Mouse (Mus musculus) MEL (cell line): ENCODE measurements around the gene Lactbl1. TPM values are rescaled to one million over a fixed set of nuclear protein-coding genes. Genes with fewer than 3 reads are reported as not detected.
A peak's percentile ranks its signal among the peaks of the same experiment; 100 is the strongest.

ENCODE experiments used
- DNase-seq: peaks from one replicate; pipeline ENCODE4 v3.0.0; 2011; ENCODE audit warnings: low read depth, low spot score
- H3K27ac ChIP-seq: 2 replicates; pipeline ENCODE4 v1.5.1; 2012; ENCODE audit warnings: low read depth, mild to moderate bottlenecking, control low read depth, low read length, moderate library complexity; ENCODE audit not compliant: control insufficient read depth
- H3K27me3 ChIP-seq, 2 experiments: fragments of 150-350 bp in 1 of 2; sonication (generic) in 1 of 2; 2 replicates each; pipeline ENCODE4 v1.6.1; 2012; ENCODE audit warnings: low read length in 2 of 2, mild to moderate bottlenecking in 2 of 2, improper control_type of control experiment in 1 of 2, moderate library complexity in 1 of 2; ENCODE audit not compliant: insufficient read depth in 2 of 2, control insufficient read depth in 1 of 2
- H3K36me3 ChIP-seq, 2 experiments: 2 replicates each; pipeline ENCODE4 v1.6.1; 2012 to 2014; ENCODE audit warnings: low read length in 2 of 2, improper control_type of control experiment in 1 of 2, inconsistent platforms in 1 of 2, mild to moderate bottlenecking in 1 of 2; ENCODE audit not compliant: insufficient read depth in 2 of 2, control insufficient read depth in 1 of 2
- H3K4me1 ChIP-seq, 2 experiments: fragments of 150-350 bp in 1 of 2; sonication (generic) in 1 of 2; 2 replicates each; pipeline ENCODE4 v1.6.1; 2012; ENCODE audit warnings: low read length in 2 of 2, improper control_type of control experiment in 1 of 2, mild to moderate bottlenecking in 1 of 2; ENCODE audit not compliant: insufficient read depth in 2 of 2, control insufficient read depth in 1 of 2
- H3K4me3 ChIP-seq, 2 experiments: fragments of 150-350 bp in 1 of 2; sonication (generic) in 1 of 2; 2 replicates each; pipeline ENCODE4 v1.5.1; 2012; ENCODE audit warnings: low read depth in 2 of 2, low read length in 2 of 2, mild to moderate bottlenecking in 2 of 2, moderate library complexity in 2 of 2, control low read depth in 1 of 2, improper control_type of control experiment in 1 of 2; ENCODE audit not compliant: control insufficient read depth in 1 of 2, insufficient read depth in 1 of 2
- H3K79me2 ChIP-seq: 2 replicates; pipeline ENCODE4 v1.6.1; 2012; ENCODE audit warnings: mild to moderate bottlenecking, low read length, moderate library complexity; ENCODE audit not compliant: control insufficient read depth, poor library complexity, insufficient read depth
- H3K9ac ChIP-seq: 2 replicates; pipeline ENCODE4 v1.6.1; 2012; ENCODE audit warnings: low read depth, mild to moderate bottlenecking, control low read depth, low read length, moderate library complexity; ENCODE audit not compliant: control insufficient read depth, poor library complexity, severe bottlenecking
- H3K9me3 ChIP-seq: fragments of 150-350 bp; sonication (generic); replicated peaks from 2 replicates; pipeline ENCODE4 v1.6.1; 2012; ENCODE audit warnings: mild to moderate bottlenecking, low read length, improper control_type of control experiment, moderate library complexity; ENCODE audit not compliant: insufficient read depth
- BHLHE40 ChIP-seq: IDR thresholded peaks from 2 replicates; pipeline ENCODE4 v1.6.1; 2012; ENCODE audit warnings: low read depth, mild to moderate bottlenecking, inconsistent platforms, low read length, improper control_type of control experiment, borderline replicate concordance
- CHD2 ChIP-seq: IDR thresholded peaks from 2 replicates; pipeline ENCODE4 v1.6.1; 2011; ENCODE audit warnings: low read length, improper control_type of control experiment
- CTCF ChIP-seq, 3 experiments: IDR thresholded peaks in 2 of 3; conservative IDR thresholded peaks in 1 of 3; 2 replicates each; pipeline ENCODE4 v1.5.1; 2011 to 2012; ENCODE audit warnings: low read length in 3 of 3, low read depth in 2 of 3, mild to moderate bottlenecking in 2 of 3, improper control_type of control experiment in 1 of 3, inconsistent platforms in 1 of 3, mixed read lengths in 1 of 3, moderate library complexity in 1 of 3; ENCODE audit not compliant: control insufficient read depth in 1 of 3, insufficient read depth in 1 of 3, poor library complexity in 1 of 3, severe bottlenecking in 1 of 3
- E2F4 ChIP-seq: IDR thresholded peaks from 2 replicates; pipeline ENCODE4 v1.6.1; 2011; ENCODE audit warnings: low read depth, low read length, improper control_type of control experiment, borderline replicate concordance
- ELF1 ChIP-seq: IDR thresholded peaks from 2 replicates; pipeline ENCODE4 v1.6.1; 2014; ENCODE audit warnings: low read depth, mild to moderate bottlenecking, inconsistent platforms, low read length, improper control_type of control experiment, moderate library complexity
- EP300 ChIP-seq, 2 experiments: IDR thresholded peaks; 2 replicates each; pipeline ENCODE4 v1.6.1; 2011; ENCODE audit warnings: improper control_type of control experiment in 2 of 2, low read length in 2 of 2, low read depth in 1 of 2, mild to moderate bottlenecking in 1 of 2
- GABPA ChIP-seq: IDR thresholded peaks from 2 replicates; pipeline ENCODE4 v1.6.1; 2012; ENCODE audit warnings: low read depth, mild to moderate bottlenecking, inconsistent platforms, low read length, improper control_type of control experiment, moderate library complexity
- GATA1 ChIP-seq: IDR thresholded peaks from 2 replicates; pipeline ENCODE4 v1.6.1; 2011; ENCODE audit warnings: low read depth, low read length, improper control_type of control experiment
- HCFC1 ChIP-seq: IDR thresholded peaks from 2 replicates; pipeline ENCODE4 v1.6.1; 2012; ENCODE audit warnings: low read depth, mild to moderate bottlenecking, inconsistent platforms, low read length, improper control_type of control experiment, moderate library complexity
- KAT2A ChIP-seq: conservative IDR thresholded peaks from 2 replicates; pipeline ENCODE4 v1.6.1; 2012; ENCODE audit warnings: low read depth, low read length, improper control_type of control experiment, inconsistent platforms
- MXI1 ChIP-seq: IDR thresholded peaks from 2 replicates; pipeline ENCODE4 v1.6.1; 2011; ENCODE audit warnings: mild to moderate bottlenecking, low read depth, low read length, improper control_type of control experiment
- MYC ChIP-seq: IDR thresholded peaks from 2 replicates; pipeline ENCODE4 v1.6.1; 2011; ENCODE audit warnings: low read depth, mild to moderate bottlenecking, low read length, improper control_type of control experiment, moderate library complexity
- NELFE ChIP-seq: IDR thresholded peaks from 2 replicates; pipeline ENCODE4 v1.6.1; 2011; ENCODE audit warnings: low read depth, low read length, improper control_type of control experiment
- NRF1 ChIP-seq: IDR thresholded peaks from 2 replicates; pipeline ENCODE4 v1.6.1; 2014; ENCODE audit warnings: low read depth, mild to moderate bottlenecking, inconsistent platforms, low read length, improper control_type of control experiment, moderate library complexity; ENCODE audit not compliant: poor library complexity, insufficient read depth, severe bottlenecking
- POLR2A ChIP-seq, 2 experiments: IDR thresholded peaks; 2 replicates each; pipeline ENCODE4 v1.6.1; 2011 to 2012; ENCODE audit warnings: low read length in 2 of 2, mild to moderate bottlenecking in 2 of 2, control low read depth in 1 of 2, improper control_type of control experiment in 1 of 2, low read depth in 1 of 2, moderate library complexity in 1 of 2; ENCODE audit not compliant: control insufficient read depth in 1 of 2, insufficient read depth in 1 of 2, poor library complexity in 1 of 2
- POLR2AphosphoS2 ChIP-seq: IDR thresholded peaks from 2 replicates; pipeline ENCODE4 v1.6.1; 2011; ENCODE audit warnings: low read length, improper control_type of control experiment
- RAD21 ChIP-seq: IDR thresholded peaks from 2 replicates; pipeline ENCODE4 v1.6.1; 2011; ENCODE audit warnings: mild to moderate bottlenecking, low read depth, low read length, improper control_type of control experiment
- SIN3A ChIP-seq: IDR thresholded peaks from 2 replicates; pipeline ENCODE4 v1.6.1; 2012; ENCODE audit warnings: low read length, improper control_type of control experiment, inconsistent platforms
- SMC3 ChIP-seq: IDR thresholded peaks from 2 replicates; pipeline ENCODE4 v1.6.1; 2011; ENCODE audit warnings: low read depth, low read length, improper control_type of control experiment
- TAL1 ChIP-seq: IDR thresholded peaks from 2 replicates; pipeline ENCODE4 v1.6.1; 2012; ENCODE audit warnings: mild to moderate bottlenecking, inconsistent platforms, low read length, moderate library complexity, mixed read lengths
- TBP ChIP-seq: IDR thresholded peaks from 2 replicates; pipeline ENCODE4 v1.8.0; 2011; ENCODE audit warnings: low read depth, low read length, improper control_type of control experiment
- TCF12 ChIP-seq: IDR thresholded peaks from 2 replicates; pipeline ENCODE4 v1.6.1; 2014; ENCODE audit warnings: low read depth, mild to moderate bottlenecking, inconsistent platforms, low read length, improper control_type of control experiment, moderate library complexity
- UBTF ChIP-seq: IDR thresholded peaks from 2 replicates; pipeline ENCODE4 v1.6.1; 2012; ENCODE audit warnings: low read depth, mild to moderate bottlenecking, inconsistent platforms, low read length, improper control_type of control experiment, moderate library complexity, borderline replicate concordance; ENCODE audit not compliant: insufficient read depth
- USF1 ChIP-seq: IDR thresholded peaks from 2 replicates; pipeline ENCODE4 v1.6.1; 2014; ENCODE audit warnings: low read depth, mild to moderate bottlenecking, inconsistent platforms, low read length, improper control_type of control experiment, moderate library complexity
- USF2 ChIP-seq, 2 experiments: IDR thresholded peaks; 2 replicates each; pipeline ENCODE4 v1.6.1; 2011 to 2012; ENCODE audit warnings: improper control_type of control experiment in 2 of 2, low read length in 2 of 2, borderline replicate concordance in 1 of 2, inconsistent platforms in 1 of 2, low read depth in 1 of 2, mild to moderate bottlenecking in 1 of 2; ENCODE audit not compliant: insufficient read depth in 1 of 2
- ZC3H11A ChIP-seq: IDR thresholded peaks from 2 replicates; pipeline ENCODE4 v1.6.1; 2012; ENCODE audit warnings: low read depth, mild to moderate bottlenecking, inconsistent platforms, low read length, improper control_type of control experiment
- ZKSCAN1 ChIP-seq: IDR thresholded peaks from 2 replicates; pipeline ENCODE4 v1.6.1; 2012; ENCODE audit warnings: low read depth, mild to moderate bottlenecking, inconsistent platforms, low read length, improper control_type of control experiment, moderate library complexity
- ZMIZ1 ChIP-seq: IDR thresholded peaks from 2 replicates; pipeline ENCODE4 v1.6.1; 2012; ENCODE audit warnings: low read depth, mild to moderate bottlenecking, inconsistent platforms, low read length, improper control_type of control experiment, moderate library complexity
- polyA plus RNA-seq, 2 experiments: library from polyadenylated mRNA; stranded (reverse) in 1 of 2; unstranded in 1 of 2; fragments of >175 nt in 1 of 2; fragments of >200 nt in 1 of 2; gene quantifications; 2 replicates each; pipeline versions ENCODE4 v1.2.1 to v1.2.4; 2012; ENCODE audit warnings: low replicate concordance in 2 of 2, low read depth in 1 of 2; ENCODE audit not compliant: insufficient read length in 2 of 2, insufficient read depth in 1 of 2, missing spikeins in 1 of 2
- total RNA-seq: library from RNA; depleted of rRNA; stranded (reverse); fragments of 300-350 nt; gene quantifications from 2 replicates; pipeline ENCODE4 v1.2.3, GENCODE M21; 2012

Gene Lactbl1
- total and polyA plus RNA-seq, 3 experiments, result not detected

DNA sequence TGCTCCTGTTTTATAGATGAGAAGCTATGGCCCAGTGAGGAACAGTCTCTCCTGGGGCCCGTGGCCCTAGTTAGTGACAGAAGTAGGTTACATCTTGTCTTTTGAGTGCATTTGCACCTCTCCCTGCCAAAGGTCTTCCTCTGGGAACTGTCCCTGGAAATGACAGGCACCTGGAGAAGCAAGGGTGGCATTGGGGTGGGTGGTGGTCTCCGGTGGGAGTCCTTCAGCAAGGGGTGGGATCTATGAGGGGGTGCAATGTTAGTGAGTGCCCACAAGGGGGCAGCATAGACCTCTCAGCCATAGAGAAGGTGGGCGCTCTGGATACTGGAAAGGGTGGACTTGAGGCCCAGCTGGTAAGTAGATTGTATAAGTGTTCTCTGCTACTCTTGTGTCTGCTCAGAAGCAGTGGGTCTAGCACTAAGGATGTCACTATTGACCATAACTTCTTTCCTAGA is 29.0 kb downstream of the Lactbl1 start:
- H3K4me1 ChIP-seq, result peaks cover 0 to 22% of the 10 kb centered on the region in 2 experiments; a peak in 2 of 4 replicates
- H3K79me2 ChIP-seq, result peaks cover 2% of the 10 kb centered on the region
- H3K27ac ChIP-seq, result peak overlapping the region; percentile 74
- no peaks in the 10 kb centered on the region for H3K27me3 ChIP-seq
- peak; percentile 14; the same call in 1 of the 2 replicates for TF ChIP-seq TAL1
- 0 out of 2 replicates have a peak, but pooled peaks have one; percentile 23 for TF ChIP-seq GATA1
- TF ChIP-seq EP300 (IDR thresholded peaks at IDR 0.05; ENCODE audit: low read depth in 1 of 2, low read length in 2 of 2), result 0 out of 4 replicates have a peak, but pooled peaks of 1 of the 2 experiments have one; percentile 9
- TF ChIP-seq RAD21, result peak; percentile 76
- TF ChIP-seq SIN3A, result peak; percentile 39; the same call in 1 of the 2 replicates
- TF ChIP-seq CTCF (IDR thresholded peaks at IDR 0.05 in 2 of 3, conservative IDR thresholded peaks at IDR 0.05 in 1 of 3; ENCODE audit: control insufficient read depth in 1 of 3, insufficient read depth in 1 of 3, low read depth in 2 of 3, low read length in 3 of 3, poor library complexity in 1 of 3, severe bottlenecking in 1 of 3), result peak; percentile 75 to 86 (median 80)
- TF ChIP-seq UBTF, result no peak
- no peak for TF ChIP-seq POLR2AphosphoS2
- 0 out of 2 replicates have a peak, but pooled peaks have one; percentile 13 for TF ChIP-seq MXI1
- no peak for TF ChIP-seq CHD2
- TF ChIP-seq ZC3H11A, result peak; percentile 75
- TF ChIP-seq USF1, result no peak
- TF ChIP-seq SMC3, result peak; percentile 75
- H3K4me3 ChIP-seq, result peak overlapping the region; percentile 30 to 37; a peak in 3 of 4 replicates
- no peaks in the 10 kb centered on the region for H3K9me3 ChIP-seq
- peak; percentile 88 for DNase-seq
- peaks cover 0 to 6% of the 10 kb centered on the region in 2 experiments; a peak in 2 of 4 replicates for H3K36me3 ChIP-seq
- H3K9ac ChIP-seq, result peak overlapping the region; percentile 59

DNA sequence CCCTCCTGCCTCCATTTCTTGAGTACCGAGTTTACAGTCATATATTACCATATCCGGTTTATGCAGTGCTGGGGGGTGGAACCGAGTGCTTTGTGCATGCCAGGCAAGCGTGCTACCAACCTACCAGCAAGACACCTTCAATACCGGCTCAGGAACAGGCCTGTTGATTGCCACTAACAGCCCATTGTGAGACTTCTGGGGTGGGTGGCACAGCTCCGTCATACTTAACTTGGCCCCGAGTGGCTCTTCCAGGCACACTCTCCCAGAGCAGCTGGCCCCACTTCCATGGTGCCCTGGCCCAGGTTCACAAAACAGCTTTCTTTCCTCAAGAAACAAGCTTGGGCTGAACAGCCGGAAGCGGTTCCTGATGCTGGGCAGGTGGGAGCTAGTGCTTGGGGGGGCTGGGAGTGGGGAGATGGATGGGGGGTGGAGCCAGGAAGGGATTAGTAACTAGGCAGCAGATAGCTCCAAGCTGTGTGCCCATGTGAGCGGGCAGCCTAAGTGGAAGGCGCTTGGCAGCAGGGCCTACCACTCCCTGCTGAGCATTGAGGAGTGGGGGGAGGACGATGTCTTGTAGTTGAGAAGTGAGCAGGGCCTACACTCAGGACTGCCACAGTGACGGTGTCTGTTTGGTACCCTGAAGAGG is 29.6 kb downstream of the Lactbl1 start:
- H3K4me1 ChIP-seq, result peaks cover 0 to 25% of the 10 kb centered on the region in 2 experiments; a peak in 2 of 4 replicates
- 0 out of 4 replicates have a peak, but pooled peaks of 1 of the 2 experiments have one; percentile 9 for TF ChIP-seq POLR2A (IDR thresholded peaks at IDR 0.05; ENCODE audit: control insufficient read depth in 1 of 2, insufficient read depth in 1 of 2, low read depth in 1 of 2, low read length in 2 of 2, poor library complexity in 1 of 2)
- no peak for TF ChIP-seq TCF12
- no peak; a peak in 1 of 4 replicates for TF ChIP-seq EP300 (IDR thresholded peaks at IDR 0.05; ENCODE audit: low read depth in 1 of 2, low read length in 2 of 2)
- no peak for TF ChIP-seq ZC3H11A
- TF ChIP-seq ELF1, result no peak
- no peak for TF ChIP-seq BHLHE40
- TF ChIP-seq SIN3A, result peak; percentile 41
- TF ChIP-seq E2F4, result no peak
- no peak for TF ChIP-seq POLR2AphosphoS2
- TF ChIP-seq NRF1, result no peak
- no peak for TF ChIP-seq KAT2A
- TF ChIP-seq ZMIZ1, result no peak
- TF ChIP-seq MYC, result 0 out of 2 replicates have a peak, but pooled peaks have one; percentile 15
- TF ChIP-seq USF1, result no peak
- peak; percentile 64 for TF ChIP-seq NELFE
- no peak for TF ChIP-seq USF2 (IDR thresholded peaks at IDR 0.05; ENCODE audit: borderline replicate concordance in 1 of 2, insufficient read depth in 1 of 2, low read depth in 1 of 2, low read length in 2 of 2)
- no peak for TF ChIP-seq HCFC1
- TF ChIP-seq TBP, result no peak
- TF ChIP-seq GABPA, result no peak
- no peak for TF ChIP-seq TAL1
- TF ChIP-seq ZKSCAN1, result no peak
- TF ChIP-seq GATA1, result no peak
- TF ChIP-seq RAD21, result no peak

More for the DNA sequence above, 29.6 kb downstream of the Lactbl1 start:
- H3K9ac ChIP-seq, result peak overlapping the region; percentile 75
- H3K36me3 ChIP-seq, result peaks cover 0 to 6% of the 10 kb centered on the region in 2 experiments; a peak in 2 of 4 replicates
- DNase-seq, result no peak
- H3K9me3 ChIP-seq, result no peaks in the 10 kb centered on the region
- H3K79me2 ChIP-seq, result peaks cover 2% of the 10 kb centered on the region
- H3K4me3 ChIP-seq, result peak overlapping the region; percentile 37 to 74
- H3K27ac ChIP-seq, result peak overlapping the region; percentile 99
- no peaks in the 10 kb centered on the region for H3K27me3 ChIP-seq
